Mouse (Mus musculus): ENCODE results near the gene Itgb1bp2. TPM values are rescaled to one million over a fixed set of nuclear protein-coding genes. Genes with fewer than 3 reads are reported as not detected.

Itgb1bp2 gene
- 1.6 TPM for polyA plus RNA-seq (2015; fragmentation: Illumina TruSeq; extraction: RNeasy Lipid Tissue Mini Kit (QIAGEN cat#74804); ENCODE audit: insufficient read depth, low replicate concordance)

GRCm38 (mm10) chrX:101448886-101449475 lies at the start of gene Itgb1bp2:
Itgb1bp2 (plus strand) TSS chrX:101449088.

GRCm38 (mm10) chrX:101420700-101421095 lies 28.2 kb upstream of the Itgb1bp2 start, which contains the start of gene Zmym3:
Zmym3 (minus strand) TSS chrX:101420849.

GRCm38 (mm10) chrX:101429142-101429949 lies 19.5 kb upstream of the Itgb1bp2 start, which contains the start of gene Nono:
Nono (plus strand) TSS chrX:101429318.

Other genes starting within 250 kb of the Itgb1bp2 start
- gene Snx12, start 226.5 kb upstream of the Itgb1bp2 start, polyA plus RNA-seq (2015; fragmentation: Illumina TruSeq; extraction: RNeasy Lipid Tissue Mini Kit (QIAGEN cat#74804); ENCODE audit: insufficient read depth, low replicate concordance), result 31.4 TPM
- 21.2 TPM for gene Foxo4, start 194.6 kb upstream of the Itgb1bp2 start, polyA plus RNA-seq (2015; fragmentation: Illumina TruSeq; extraction: RNeasy Lipid Tissue Mini Kit (QIAGEN cat#74804); ENCODE audit: insufficient read depth, low replicate concordance)
- 16.0 TPM for gene Gm614, start 185.1 kb upstream of the Itgb1bp2 start, polyA plus RNA-seq (2015; fragmentation: Illumina TruSeq; extraction: RNeasy Lipid Tissue Mini Kit (QIAGEN cat#74804); ENCODE audit: insufficient read depth, low replicate concordance)
- 666 TPM for gene Il2rg, start 180.8 kb upstream of the Itgb1bp2 start, polyA plus RNA-seq (2015; fragmentation: Illumina TruSeq; extraction: RNeasy Lipid Tissue Mini Kit (QIAGEN cat#74804); ENCODE audit: insufficient read depth, low replicate concordance)
- not detected for gene Gm20489, start 180.1 kb upstream of the Itgb1bp2 start, polyA plus RNA-seq (2015; fragmentation: Illumina TruSeq; extraction: RNeasy Lipid Tissue Mini Kit (QIAGEN cat#74804); ENCODE audit: insufficient read depth, low replicate concordance)
- gene Med12, start 175.1 kb upstream of the Itgb1bp2 start, polyA plus RNA-seq (2015; fragmentation: Illumina TruSeq; extraction: RNeasy Lipid Tissue Mini Kit (QIAGEN cat#74804); ENCODE audit: insufficient read depth, low replicate concordance), result 81.4 TPM
- 0.68 TPM for gene Nlgn3, start 149.9 kb upstream of the Itgb1bp2 start, polyA plus RNA-seq (2015; fragmentation: Illumina TruSeq; extraction: RNeasy Lipid Tissue Mini Kit (QIAGEN cat#74804); ENCODE audit: insufficient read depth, low replicate concordance)
- gene Gjb1, start 72.7 kb upstream of the Itgb1bp2 start, polyA plus RNA-seq (2015; fragmentation: Illumina TruSeq; extraction: RNeasy Lipid Tissue Mini Kit (QIAGEN cat#74804); ENCODE audit: insufficient read depth, low replicate concordance), result not detected
- 37.7 TPM for gene Zmym3, start 28.2 kb upstream of the Itgb1bp2 start, polyA plus RNA-seq (2015; fragmentation: Illumina TruSeq; extraction: RNeasy Lipid Tissue Mini Kit (QIAGEN cat#74804); ENCODE audit: insufficient read depth, low replicate concordance)
- 337 TPM for gene Nono, start 19.8 kb upstream of the Itgb1bp2 start, polyA plus RNA-seq (2015; fragmentation: Illumina TruSeq; extraction: RNeasy Lipid Tissue Mini Kit (QIAGEN cat#74804); ENCODE audit: insufficient read depth, low replicate concordance)
- gene Taf1, start 83.6 kb downstream of the Itgb1bp2 start, polyA plus RNA-seq (2015; fragmentation: Illumina TruSeq; extraction: RNeasy Lipid Tissue Mini Kit (QIAGEN cat#74804); ENCODE audit: insufficient read depth, low replicate concordance), result 73.4 TPM
- 550 TPM for gene Ogt, start 191.0 kb downstream of the Itgb1bp2 start, polyA plus RNA-seq (2015; fragmentation: Illumina TruSeq; extraction: RNeasy Lipid Tissue Mini Kit (QIAGEN cat#74804); ENCODE audit: insufficient read depth, low replicate concordance)

Data from spleen, adult 10 weeks (tissue).